Mouse (Mus musculus): ENCODE results near the gene Ppih. TPM values are rescaled to one million over a fixed set of nuclear protein-coding genes. Genes with fewer than 3 reads are reported as not detected.

The Ppih gene
- total RNA-seq, 2 experiments from 2014 or later = 9.9 to 10.4 TPM

Other genes with a start within 250 kb of the Ppih start
- 1 to 10 TPM; 4.8 to 6.6 TPM for gene Slc2a1, start 211.8 kb downstream of the Ppih start, total RNA-seq (2021)
- gene Zfp691, start 146.4 kb downstream of the Ppih start, total RNA-seq (2021) = 10 to 100 TPM in 1 of 2 experiments, 1 to 10 TPM in 1; 9.3 to 13.5 TPM
- under 1 TPM in 1 of 2 experiments, not detected in 1; 0.13 TPM for gene Ermap, start 130.5 kb downstream of the Ppih start, total RNA-seq (2021)
- gene Svbp, start 125.2 kb downstream of the Ppih start, total RNA-seq (2021) = 10 to 100 TPM; 24.7 to 26.0 TPM
- gene Tmem269, start 102.3 kb downstream of the Ppih start, total RNA-seq (2021) = not detected
- 10 to 100 TPM; 17.8 to 20.7 TPM for gene AU022252, start 87.8 kb downstream of the Ppih start, total RNA-seq (2021)
- gene P3h1, start 87.6 kb downstream of the Ppih start, total RNA-seq (2021) = 10 to 100 TPM; 17.4 to 18.2 TPM
- gene Cldn19, start 65.1 kb downstream of the Ppih start, total RNA-seq (2021) = 10 to 100 TPM in 1 of 2 experiments, 1 to 10 TPM in 1; 6.2 to 16.8 TPM
- gene Ybx1, start 25.9 kb downstream of the Ppih start, total RNA-seq (2021) = 100 to 1,000 TPM; 494 to 519 TPM
- under 1 TPM in 1 of 2 experiments, not detected in 1; 0.33 TPM for gene Ccdc30, start 95.0 kb upstream of the Ppih start, total RNA-seq (2021)
- gene Ppcs, start 101.9 kb upstream of the Ppih start, total RNA-seq (2021) = 1 to 10 TPM; 4.1 to 4.8 TPM
- gene Zmynd12, start 102.3 kb upstream of the Ppih start, total RNA-seq (2021) = under 1 TPM in 1 of 2 experiments, not detected in 1; 0.20 TPM
- under 1 TPM; 0.04 to 0.27 TPM for gene Rimkla, start 172.1 kb upstream of the Ppih start, total RNA-seq (2021)
- 10 to 100 TPM; 20.7 to 22.9 TPM for gene Foxj3, start 216.5 kb upstream of the Ppih start, total RNA-seq (2021)
- 1 to 10 TPM; 4.2 to 5.0 TPM for gene Frg2f1, start 219.0 kb upstream of the Ppih start, total RNA-seq (2021)